Mouse (Mus musculus): ENCODE measurements around the gene Ldlrad3.

- TF ChIP-seq CTCF (IDR thresholded peaks at IDR 0.05; ENCODE audit: control insufficient read depth, insufficient read depth, insufficient read length), result no peak
- no peak for TF ChIP-seq MYOG (IDR thresholded peaks at IDR 0.05; ENCODE audit: control insufficient read depth, extremely low read depth, insufficient read length)
- TF ChIP-seq USF1 (IDR thresholded peaks at IDR 0.05; ENCODE audit: low read depth), result no peak
Observed at GRCm38 (mm10) chr2:101963367-101963766, 222.8 kb downstream of the Ldlrad3 start.
